Mouse (Mus musculus): ENCODE results near the gene Tmem11. TPM values are rescaled to one million over a fixed set of nuclear protein-coding genes. Genes with fewer than 3 reads are reported as not detected.
A peak's percentile ranks its signal among the peaks of the same experiment; 100 is the strongest.

The Tmem11 gene
- polyA plus RNA-seq, 1 experiment from 2014 or later: 79.6 TPM

DNA sequence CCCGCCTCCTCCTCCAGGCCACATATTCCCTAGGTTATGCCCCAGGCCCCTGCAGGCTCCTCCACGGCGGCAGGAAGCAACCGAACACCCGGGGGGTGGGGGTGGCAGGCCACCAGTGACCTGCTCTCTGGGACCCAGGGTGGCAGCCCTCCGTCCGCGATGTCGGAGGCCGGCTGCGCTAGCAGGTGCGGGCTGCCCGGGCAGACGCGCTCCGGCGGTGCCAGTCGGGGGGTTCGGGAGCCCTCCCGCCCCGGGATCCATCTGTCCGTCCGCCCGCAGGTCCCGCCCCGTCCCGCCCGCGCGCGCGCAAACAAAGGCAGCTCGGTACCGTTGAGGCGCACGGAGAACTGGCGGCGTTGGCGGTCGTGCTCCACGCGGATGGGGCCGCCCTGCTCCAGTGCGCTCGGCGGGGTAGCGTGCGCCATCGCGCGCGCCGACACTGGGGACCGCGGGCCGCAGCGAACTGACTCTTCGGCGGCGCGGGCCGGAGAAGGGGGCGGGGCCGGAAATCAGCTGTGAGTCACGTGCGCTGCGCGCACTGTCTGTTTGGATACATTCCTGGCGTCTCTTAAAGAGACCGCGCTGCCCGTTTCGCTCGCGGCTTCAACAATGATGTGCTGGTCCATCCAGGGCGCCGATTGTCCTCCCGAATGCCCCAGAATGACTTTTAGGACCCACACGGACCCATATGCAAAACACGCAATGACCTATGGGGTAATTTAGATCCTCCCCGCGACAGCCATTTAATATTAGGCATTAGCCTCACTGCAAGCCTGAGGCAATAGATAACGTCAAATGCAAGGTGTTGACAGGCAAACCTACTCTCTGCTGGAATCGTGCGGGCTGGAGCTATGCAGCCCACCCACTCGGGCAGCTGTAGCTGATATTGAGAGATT is 34.5 kb upstream of the Tmem11 start:
- 0% methylated on average over 86 of the region's 86 CpGs for WGBS
- peak overlapping the region; percentile 91 for H3K4me3 ChIP-seq (ENCODE audit: low read length)

DNA sequence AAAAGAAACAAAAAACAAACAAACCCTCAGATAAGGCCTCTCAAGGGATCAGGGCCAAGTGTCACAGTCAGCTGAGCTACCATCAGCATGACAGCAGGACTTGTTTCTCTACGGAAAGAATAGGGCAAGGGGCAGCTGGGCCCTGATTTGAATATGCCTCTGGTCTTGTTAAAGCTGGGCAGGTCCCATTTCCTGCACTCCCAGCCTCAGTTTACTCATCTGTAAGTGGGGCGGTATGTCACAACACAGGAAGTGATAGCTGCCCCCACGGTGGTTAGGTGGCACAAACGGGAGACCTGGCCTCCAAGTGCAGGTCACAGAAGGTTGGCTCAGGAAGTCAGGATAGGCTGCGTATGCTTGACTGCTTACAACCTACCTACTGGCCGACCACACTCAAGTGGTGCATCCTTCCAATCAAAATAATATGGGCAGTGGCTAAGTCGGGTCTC is 33.5 kb upstream of the Tmem11 start:
- peak overlapping the region; percentile 76; the same call in 1 of the 2 replicates for H3K27ac ChIP-seq (ENCODE audit: low read length)
- H3K36me3 ChIP-seq (ENCODE audit: insufficient read depth, low read length): no peaks in the 10 kb centered on the region
- no peaks in the 10 kb centered on the region for H3K27me3 ChIP-seq (ENCODE audit: insufficient read depth, low read length)
- ATAC-seq (ENCODE audit: low FRiP score, low TSS enrichment): no peak
- H3K9ac ChIP-seq (replicated peaks; ENCODE audit: low read length): peak overlapping the region; percentile 89
- WGBS: 16% methylated on average over 7 of the region's 7 CpGs
- peak overlapping the region; percentile 64 for H3K4me2 ChIP-seq (replicated peaks; ENCODE audit: low read depth, low read length)
- peak overlapping the region; percentile 91 for H3K4me3 ChIP-seq (ENCODE audit: low read length)
- no peaks in the 10 kb centered on the region for H3K9me3 ChIP-seq (ENCODE audit: low read length)
- H3K4me1 ChIP-seq (ENCODE audit: insufficient read depth, low read length): peaks cover 36% of the 10 kb centered on the region

More for the DNA sequence above, 34.5 kb upstream of the Tmem11 start:
- Histone ChIP-seq H3K9me3 (ENCODE audit: low read length) (no peaks in the 10 kb centered on the region), H3K36me3 (ENCODE audit: insufficient read depth, low read length) (no peaks in the 10 kb centered on the region), H3K27me3 (ENCODE audit: insufficient read depth, low read length) (no peaks in the 10 kb centered on the region), H3K4me1 (ENCODE audit: insufficient read depth, low read length) (peaks cover 36% of the 10 kb centered on the region), H3K27ac (ENCODE audit: low read length) (peak overlapping the region; percentile 76), H3K9ac (replicated peaks; ENCODE audit: low read length) (peak overlapping the region; percentile 89), H3K4me2 (replicated peaks; ENCODE audit: low read depth, low read length) (peak overlapping the region; percentile 64)
- ATAC-seq (ENCODE audit: low FRiP score, low TSS enrichment): peak; percentile 86

- Histone ChIP-seq H3K4me2 (replicated peaks; ENCODE audit: low read depth, low read length) (no peak overlapping the region), H3K27ac (ENCODE audit: low read length) (no peak overlapping the region), H3K9me3 (ENCODE audit: low read length) (no peaks in the 10 kb centered on the region), H3K9ac (replicated peaks; ENCODE audit: low read length) (no peak overlapping the region), H3K36me3 (ENCODE audit: insufficient read depth, low read length) (peaks cover 15% of the 10 kb centered on the region), H3K4me3 (ENCODE audit: low read length) (no peak overlapping the region), H3K27me3 (ENCODE audit: insufficient read depth, low read length) (no peaks in the 10 kb centered on the region), H3K4me1 (ENCODE audit: insufficient read depth, low read length) (peaks cover 25% of the 10 kb centered on the region)
- no peak for ATAC-seq (ENCODE audit: low FRiP score, low TSS enrichment)
- 67% methylated on average over 1 of the region's 1 CpGs for WGBS
Observed at GRCm38 (mm10) chr11:60909626-60910025, 30.6 kb upstream of the Tmem11 start.

- no peaks in the 10 kb centered on the region for H3K9me3 ChIP-seq (ENCODE audit: low read length)
- H3K9ac ChIP-seq (replicated peaks; ENCODE audit: low read length): no peak overlapping the region
- H3K27ac ChIP-seq (ENCODE audit: low read length): no peak overlapping the region
- no peaks in the 10 kb centered on the region for H3K27me3 ChIP-seq (ENCODE audit: insufficient read depth, low read length)
- peaks cover 26% of the 10 kb centered on the region for H3K36me3 ChIP-seq (ENCODE audit: insufficient read depth, low read length)
- no peak overlapping the region for H3K4me3 ChIP-seq (ENCODE audit: low read length)
- no peak for ATAC-seq (ENCODE audit: low FRiP score, low TSS enrichment)
- no peak overlapping the region for H3K4me2 ChIP-seq (replicated peaks; ENCODE audit: low read depth, low read length)
- WGBS: 69% methylated on average over 3 of the region's 3 CpGs
- peaks cover 17% of the 10 kb centered on the region for H3K4me1 ChIP-seq (ENCODE audit: insufficient read depth, low read length)
Observed at GRCm38 (mm10) chr11:60908073-60908472, 29.0 kb upstream of the Tmem11 start.

GRCm38 (mm10) chr11:60906449-60906848 is 27.4 kb upstream of the Tmem11 start:
- no peak for ATAC-seq (ENCODE audit: low FRiP score, low TSS enrichment)
- H3K4me3 ChIP-seq (ENCODE audit: low read length): no peak overlapping the region
- 0 out of 2 replicates have a peak, but pooled peaks cover 7% of the 10 kb centered on the region for H3K4me1 ChIP-seq (ENCODE audit: insufficient read depth, low read length)
- no peak overlapping the region for H3K4me2 ChIP-seq (replicated peaks; ENCODE audit: low read depth, low read length)
- 83% methylated on average over 4 of the region's 4 CpGs for WGBS
- no peak overlapping the region for H3K27ac ChIP-seq (ENCODE audit: low read length)
- no peak overlapping the region for H3K9ac ChIP-seq (replicated peaks; ENCODE audit: low read length)
- H3K27me3 ChIP-seq (ENCODE audit: insufficient read depth, low read length): no peaks in the 10 kb centered on the region
- peaks cover 26% of the 10 kb centered on the region for H3K36me3 ChIP-seq (ENCODE audit: insufficient read depth, low read length)
- no peaks in the 10 kb centered on the region for H3K9me3 ChIP-seq (ENCODE audit: low read length)

GRCm38 (mm10) chr11:60905407-60906120 is 26.5 kb upstream of the Tmem11 start:
- no peak overlapping the region for H3K4me3 ChIP-seq (ENCODE audit: low read length)
- H3K36me3 ChIP-seq (ENCODE audit: insufficient read depth, low read length): peaks cover 26% of the 10 kb centered on the region
- H3K9me3 ChIP-seq (ENCODE audit: low read length): no peaks in the 10 kb centered on the region
- ATAC-seq (ENCODE audit: low FRiP score, low TSS enrichment): no peak
- no peak overlapping the region for H3K27ac ChIP-seq (ENCODE audit: low read length)
- H3K9ac ChIP-seq (replicated peaks; ENCODE audit: low read length): no peak overlapping the region
- no peak overlapping the region for H3K4me2 ChIP-seq (replicated peaks; ENCODE audit: low read depth, low read length)
- 0 out of 2 replicates have a peak, but pooled peaks cover 5% of the 10 kb centered on the region for H3K4me1 ChIP-seq (ENCODE audit: insufficient read depth, low read length)
- H3K27me3 ChIP-seq (ENCODE audit: insufficient read depth, low read length): no peaks in the 10 kb centered on the region
- WGBS: 86% methylated on average over 10 of the region's 10 CpGs

DNA sequence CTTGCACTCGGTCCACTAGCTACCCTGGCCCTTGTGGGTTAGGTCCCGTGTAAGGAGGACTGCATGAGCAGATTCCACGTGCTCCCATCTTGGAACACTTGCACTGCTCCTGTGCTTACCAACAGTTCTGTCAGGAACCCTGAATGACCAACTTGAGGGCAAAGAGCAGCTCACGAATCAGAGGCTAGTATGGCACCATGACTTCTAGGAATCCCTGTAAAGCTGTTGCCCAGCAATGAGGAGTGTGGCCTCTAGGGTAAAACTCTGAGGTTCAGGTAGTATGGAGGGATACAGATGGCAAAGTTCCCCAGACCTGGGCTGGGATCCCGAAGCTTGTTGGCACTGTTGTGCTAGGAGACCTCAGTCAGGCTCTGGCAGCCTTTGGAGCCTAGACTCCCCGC is 24.6 kb upstream of the Tmem11 start:
- Histone ChIP-seq H3K27ac (ENCODE audit: low read length) (no peak overlapping the region), H3K36me3 (ENCODE audit: insufficient read depth, low read length) (peaks cover 26% of the 10 kb centered on the region), H3K9ac (replicated peaks; ENCODE audit: low read length) (no peak overlapping the region), H3K9me3 (ENCODE audit: low read length) (no peaks in the 10 kb centered on the region), H3K4me1 (ENCODE audit: insufficient read depth, low read length) (0 out of 2 replicates have a peak, but pooled peaks cover 5% of the 10 kb centered on the region), H3K4me3 (ENCODE audit: low read length) (no peak overlapping the region), H3K4me2 (replicated peaks; ENCODE audit: low read depth, low read length) (no peak overlapping the region), H3K27me3 (ENCODE audit: insufficient read depth, low read length) (no peaks in the 10 kb centered on the region)
- WGBS: 89% methylated on average over 6 of the region's 6 CpGs
- ATAC-seq (ENCODE audit: low FRiP score, low TSS enrichment): no peak

DNA sequence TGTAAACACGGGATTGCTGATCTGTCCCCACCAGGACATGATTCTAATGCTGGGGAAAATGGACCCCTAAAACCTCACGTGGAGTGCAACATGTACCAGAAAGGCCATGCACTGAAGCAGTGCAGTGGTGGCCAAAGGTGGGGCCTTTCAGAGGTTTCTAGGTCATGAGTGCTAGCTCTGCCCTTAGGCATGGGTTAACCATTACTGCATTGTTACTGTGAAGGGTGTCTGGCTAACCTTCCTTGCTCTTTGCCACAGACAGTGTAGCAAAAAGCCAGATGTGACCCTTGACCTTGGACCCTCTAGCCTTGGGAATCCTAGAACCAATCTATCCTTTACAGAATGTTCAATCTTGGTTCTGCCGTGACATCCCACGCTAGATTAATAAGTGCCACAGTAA is 23.4 kb upstream of the Tmem11 start:
- H3K36me3 ChIP-seq (ENCODE audit: insufficient read depth, low read length): peaks cover 26% of the 10 kb centered on the region
- 0 out of 2 replicates have a peak, but pooled peaks cover 5% of the 10 kb centered on the region for H3K4me1 ChIP-seq (ENCODE audit: insufficient read depth, low read length)
- WGBS: 38% methylated on average over 4 of the region's 4 CpGs
- ATAC-seq (ENCODE audit: low FRiP score, low TSS enrichment): peak; percentile 35; the same call in 1 of the 2 replicates
- H3K27ac ChIP-seq (ENCODE audit: low read length): no peak overlapping the region
- H3K4me2 ChIP-seq (replicated peaks; ENCODE audit: low read depth, low read length): no peak overlapping the region
- no peaks in the 10 kb centered on the region for H3K27me3 ChIP-seq (ENCODE audit: insufficient read depth, low read length)
- H3K9me3 ChIP-seq (ENCODE audit: low read length): no peaks in the 10 kb centered on the region
- H3K4me3 ChIP-seq (ENCODE audit: low read length): no peak overlapping the region
- no peak overlapping the region for H3K9ac ChIP-seq (replicated peaks; ENCODE audit: low read length)

DNA sequence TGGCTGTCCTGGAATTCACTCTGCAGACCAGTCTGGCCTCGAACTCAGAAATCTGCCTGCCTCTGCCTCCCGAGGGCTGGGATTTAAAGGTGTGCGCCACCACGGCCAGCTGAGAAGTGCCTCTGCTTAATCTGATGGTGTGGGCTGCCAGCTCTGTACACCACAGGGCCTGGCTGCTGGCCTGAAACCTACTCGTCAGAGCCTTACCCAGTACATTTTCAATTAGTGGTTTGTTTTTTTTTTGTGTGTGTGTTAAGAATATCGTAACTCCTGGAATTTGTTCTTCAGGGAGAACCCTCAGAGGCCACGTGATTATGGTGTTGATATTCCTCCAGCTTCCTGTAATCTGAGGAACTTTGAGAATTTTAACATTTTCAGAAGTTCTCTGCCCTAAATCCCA is 22.9 kb upstream of the Tmem11 start:
- ATAC-seq (ENCODE audit: low FRiP score, low TSS enrichment): no peak
- H3K9ac ChIP-seq (replicated peaks; ENCODE audit: low read length): no peak overlapping the region
- 0 out of 2 replicates have a peak, but pooled peaks cover 5% of the 10 kb centered on the region for H3K4me1 ChIP-seq (ENCODE audit: insufficient read depth, low read length)
- no peaks in the 10 kb centered on the region for H3K9me3 ChIP-seq (ENCODE audit: low read length)
- H3K4me3 ChIP-seq (ENCODE audit: low read length): no peak overlapping the region
- H3K36me3 ChIP-seq (ENCODE audit: insufficient read depth, low read length): peaks cover 26% of the 10 kb centered on the region
- H3K27me3 ChIP-seq (ENCODE audit: insufficient read depth, low read length): no peaks in the 10 kb centered on the region
- 65% methylated on average over 7 of the region's 7 CpGs for WGBS
- no peak overlapping the region for H3K4me2 ChIP-seq (replicated peaks; ENCODE audit: low read depth, low read length)
- H3K27ac ChIP-seq (ENCODE audit: low read length): no peak overlapping the region

Measured in kidney, embryonic 16.5 days (tissue).